Mouse (Mus musculus) midbrain, embryonic 15.5 days (tissue): ENCODE measurements at regions not wholly inside any gene's neighbourhood (a gene's known extent, or its start where the extent isn't known, plus 50 kb on each side); places are given as distances from the start of the nearest gene placed in this dataset.

ENCODE experiments used
- ATAC-seq: fragments of 200-750 bp; cut with Nextera tagmentation; replicated peaks from 2 replicates; pipeline ENCODE4 v1.8.0; 2017; ENCODE audit warnings: moderate TSS enrichment
- H3K27ac ChIP-seq: fragments of 300-500 bp; sonication (generic); 2 replicates; pipeline ENCODE4 v1.5.1; 2015; ENCODE audit warnings: mild to moderate bottlenecking, inconsistent platforms
- H3K27me3 ChIP-seq: fragments of 300-500 bp; sonication (generic); replicated peaks from 2 replicates; pipeline ENCODE4 v1.6.1; 2015; ENCODE audit warnings: inconsistent platforms
- H3K36me3 ChIP-seq: fragments of 300-500 bp; sonication (generic); replicated peaks from 2 replicates; pipeline ENCODE4 v1.6.1; 2015; ENCODE audit warnings: inconsistent platforms
- H3K4me1 ChIP-seq: fragments of 300-500 bp; sonication (generic); 2 replicates; pipeline ENCODE4 v1.6.1; 2015; ENCODE audit warnings: inconsistent platforms
- H3K4me2 ChIP-seq: fragments of 300-500 bp; sonication (generic); 2 replicates; pipeline ENCODE4 v1.6.1; 2015; ENCODE audit warnings: inconsistent platforms, mild to moderate bottlenecking, moderate library complexity
- H3K4me3 ChIP-seq: fragments of 300-500 bp; sonication (generic); 2 replicates; pipeline ENCODE4 v1.5.1; 2015; ENCODE audit warnings: mild to moderate bottlenecking, inconsistent platforms
- H3K9ac ChIP-seq: fragments of 300-500 bp; sonication (generic); 2 replicates; pipeline ENCODE4 v1.6.1; 2015; ENCODE audit warnings: mild to moderate bottlenecking, inconsistent platforms
- H3K9me3 ChIP-seq: fragments of 300-500 bp; sonication (generic); 2 replicates; pipeline ENCODE4 v1.6.1; 2016; ENCODE audit warnings: inconsistent platforms
- WGBS: fragments of 180-500 bp; shearing (Covaris S2); methylation state at CpG from one replicate; pipeline ENCODE4 v1.1.7; 2015; ENCODE audit warnings: mixed read lengths; 5-methylcytosine and 5-hydroxymethylcytosine counted together

DNA sequence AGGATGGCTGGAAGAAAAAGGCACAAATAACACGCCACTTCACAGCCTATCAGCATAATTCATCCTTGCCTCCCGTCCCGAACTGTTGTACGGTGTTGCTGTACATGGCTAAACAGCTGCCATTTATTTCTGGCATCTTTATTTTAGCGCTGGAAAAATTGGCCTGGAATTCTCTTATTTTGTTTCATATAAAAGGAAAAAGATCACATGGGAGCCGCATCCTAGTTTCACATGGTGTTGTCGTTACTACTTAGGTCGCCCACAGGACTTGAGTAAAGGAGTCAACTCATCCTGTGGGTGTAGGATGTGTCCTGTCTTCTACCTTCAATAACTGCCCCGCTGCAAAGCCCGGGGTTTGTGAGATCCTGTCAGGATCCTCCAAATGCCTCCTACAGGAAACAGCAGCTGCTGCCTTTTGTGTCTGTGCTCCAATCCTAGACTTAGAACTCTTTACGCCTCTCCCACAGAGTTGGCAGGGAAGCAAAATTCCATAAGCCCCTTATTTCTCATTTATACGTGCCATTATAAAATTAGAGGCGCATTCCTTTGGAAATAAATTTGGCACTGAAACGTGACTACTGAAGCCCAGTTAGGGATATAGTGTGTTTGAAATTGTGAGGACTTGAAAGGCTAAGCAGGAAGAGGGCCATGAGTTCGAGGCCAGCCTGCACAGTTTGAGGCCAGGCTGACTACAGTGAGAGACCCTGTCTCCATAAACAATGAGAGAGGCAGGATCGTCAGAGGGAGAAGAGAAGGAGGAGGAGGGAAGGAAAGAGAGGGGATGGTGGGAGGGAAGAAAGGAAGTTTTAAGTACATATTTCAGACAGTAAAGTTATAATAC lies 446.3 kb upstream of the Jarid2 start:
- Histone ChIP-seq H3K27me3 (no peaks in the 10 kb centered on the region), H3K4me2 (no peak overlapping the region), H3K27ac (no peak overlapping the region), H3K4me3 (no peak overlapping the region), H3K9ac (no peak overlapping the region), H3K4me1 (no peaks in the 10 kb centered on the region; the same call in 1 of the 2 replicates), H3K36me3 (no peaks in the 10 kb centered on the region), H3K9me3 (no peaks in the 10 kb centered on the region)
- WGBS = 72% methylated on average over 16 of the region's 16 CpGs
- ATAC-seq = no peak

DNA sequence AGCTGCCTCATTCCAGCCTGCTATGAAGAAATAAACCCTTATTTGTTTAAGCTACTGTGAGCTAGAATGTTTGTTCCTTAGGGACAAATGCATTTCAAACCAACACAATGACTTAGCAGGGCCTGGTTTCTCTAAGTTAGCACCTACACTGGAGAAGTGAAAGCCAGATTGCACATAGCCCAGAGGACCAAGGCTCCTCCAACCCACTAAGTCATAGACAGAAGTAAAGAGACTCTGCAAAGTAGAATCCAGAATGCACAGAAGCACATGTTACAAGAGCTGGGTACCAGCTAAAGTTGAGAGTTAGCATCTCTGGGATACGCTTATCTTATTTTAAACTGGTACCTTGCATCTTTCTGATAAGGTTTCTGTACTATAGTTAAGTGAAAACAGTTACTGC lies 443.4 kb upstream of the Jarid2 start:
- Histone ChIP-seq H3K27ac (no peak overlapping the region), H3K4me1 (no peaks in the 10 kb centered on the region), H3K9me3 (0 out of 2 replicates have a peak, but pooled peaks cover 2% of the 10 kb centered on the region), H3K4me2 (no peak overlapping the region), H3K36me3 (no peaks in the 10 kb centered on the region), H3K4me3 (no peak overlapping the region), H3K27me3 (no peaks in the 10 kb centered on the region), H3K9ac (no peak overlapping the region)
- WGBS = 100% methylated on average over 1 of the region's 1 CpGs
- no peak for ATAC-seq

DNA sequence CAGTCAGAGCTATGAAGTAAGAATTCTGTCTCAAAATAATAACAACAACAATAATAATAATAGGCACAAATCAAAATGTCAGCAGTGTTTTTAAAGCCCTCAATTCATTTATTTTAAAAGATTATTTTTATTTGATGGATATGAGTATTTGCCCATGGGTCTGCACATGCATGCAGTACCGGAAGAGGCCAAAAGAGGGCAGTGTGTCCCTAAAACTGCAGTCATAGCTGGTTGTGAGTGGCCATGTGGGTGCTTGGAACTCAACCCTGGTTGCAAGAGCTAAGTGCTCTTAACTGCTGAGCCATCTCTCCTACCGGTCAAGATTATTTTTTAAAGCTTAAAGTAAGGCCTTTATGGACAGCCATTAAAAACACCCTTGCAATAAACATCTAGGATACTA lies 439.1 kb upstream of the Jarid2 start:
- no peaks in the 10 kb centered on the region for H3K4me1 ChIP-seq
- 0 out of 2 replicates have a peak, but pooled peaks cover 2% of the 10 kb centered on the region for H3K9me3 ChIP-seq
- H3K4me2 ChIP-seq = no peak overlapping the region
- H3K27me3 ChIP-seq = no peaks in the 10 kb centered on the region
- no peaks in the 10 kb centered on the region for H3K36me3 ChIP-seq
- no peak overlapping the region for H3K27ac ChIP-seq
- H3K4me3 ChIP-seq = no peak overlapping the region
- no peak for ATAC-seq
- no peak overlapping the region for H3K9ac ChIP-seq
- 96% methylated on average over 2 of the region's 2 CpGs for WGBS

DNA sequence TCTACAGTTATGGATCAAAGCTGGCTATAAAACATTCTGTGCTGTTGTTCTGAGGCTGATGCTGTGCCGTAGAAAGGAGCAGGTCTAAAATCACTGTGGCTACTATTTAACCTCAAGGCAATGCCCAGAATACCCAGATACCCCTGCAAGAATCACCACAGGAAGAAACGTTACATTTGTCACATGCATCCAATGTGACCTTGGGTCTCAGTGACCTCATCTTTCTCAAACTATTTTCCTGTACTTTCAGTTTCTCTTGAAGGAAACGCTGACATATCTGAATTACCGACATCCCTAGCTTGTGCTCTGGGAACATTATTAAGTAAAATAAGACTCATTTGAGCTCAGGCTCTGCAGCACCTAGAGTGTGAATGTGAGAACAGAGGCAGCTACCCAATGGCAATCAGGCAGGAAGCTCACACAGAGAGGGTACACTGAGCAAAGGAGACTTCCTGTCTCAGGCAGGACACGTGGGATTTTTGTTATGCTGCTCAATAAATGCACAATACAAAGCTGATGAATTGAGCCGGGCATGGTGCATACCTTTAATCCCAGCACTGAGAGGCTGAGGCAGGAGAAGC lies 436.7 kb upstream of the Jarid2 start:
- no peaks in the 10 kb centered on the region for H3K36me3 ChIP-seq
- 83% methylated on average over 6 of the region's 6 CpGs for WGBS
- 0 out of 2 replicates have a peak, but pooled peaks cover 2% of the 10 kb centered on the region for H3K9me3 ChIP-seq
- H3K4me3 ChIP-seq = no peak overlapping the region
- H3K27ac ChIP-seq = no peak overlapping the region
- no peak overlapping the region for H3K9ac ChIP-seq
- no peak for ATAC-seq
- H3K4me2 ChIP-seq = no peak overlapping the region
- no peaks in the 10 kb centered on the region for H3K4me1 ChIP-seq
- no peaks in the 10 kb centered on the region for H3K27me3 ChIP-seq

- 75% methylated on average over 15 of the region's 15 CpGs for WGBS
- no peak overlapping the region for H3K27ac ChIP-seq
- H3K27me3 ChIP-seq = no peaks in the 10 kb centered on the region
- H3K4me3 ChIP-seq = no peak overlapping the region
- H3K9ac ChIP-seq = no peak overlapping the region
- no peak for ATAC-seq
- H3K4me1 ChIP-seq = no peaks in the 10 kb centered on the region
- H3K36me3 ChIP-seq = no peaks in the 10 kb centered on the region
- H3K9me3 ChIP-seq = 0 out of 2 replicates have a peak, but pooled peaks cover 2% of the 10 kb centered on the region
- H3K4me2 ChIP-seq = no peak overlapping the region
Observed at GRCm38 (mm10) chr13:44293736-44294416, 435.4 kb upstream of the Jarid2 start.

GRCm38 (mm10) chr13:44295621-44296020 lies 433.7 kb upstream of the Jarid2 start:
- 66% methylated on average over 10 of the region's 10 CpGs for WGBS
- no peak overlapping the region for H3K27ac ChIP-seq
- no peaks in the 10 kb centered on the region for H3K27me3 ChIP-seq
- H3K4me3 ChIP-seq = no peak overlapping the region
- ATAC-seq = no peak
- H3K9me3 ChIP-seq = 0 out of 2 replicates have a peak, but pooled peaks cover 2% of the 10 kb centered on the region
- H3K4me2 ChIP-seq = no peak overlapping the region
- H3K36me3 ChIP-seq = no peaks in the 10 kb centered on the region
- no peak overlapping the region for H3K9ac ChIP-seq
- no peaks in the 10 kb centered on the region for H3K4me1 ChIP-seq

DNA sequence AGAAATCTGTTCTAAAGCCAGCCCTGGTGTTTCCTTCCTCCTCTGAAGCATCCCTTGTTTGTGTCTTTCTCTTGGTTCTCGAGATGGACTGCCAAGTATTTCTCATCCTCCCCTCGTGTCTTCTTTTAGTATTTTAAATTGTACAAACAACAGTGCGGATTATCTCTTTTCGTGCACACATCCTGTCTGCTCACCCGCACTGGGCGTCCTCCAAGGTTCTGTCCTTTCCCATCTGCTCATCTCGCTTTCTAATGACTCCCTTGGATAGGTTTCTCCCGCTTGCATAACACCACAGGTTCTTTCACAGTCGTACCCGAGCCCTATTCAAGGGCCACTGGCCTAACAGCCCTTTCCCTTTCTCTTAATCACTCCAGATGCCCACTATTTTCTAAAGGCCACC lies 428.7 kb upstream of the Jarid2 start:
- ATAC-seq = no peak
- Histone ChIP-seq H3K4me3 (no peak overlapping the region), H3K9ac (no peak overlapping the region), H3K4me2 (no peak overlapping the region), H3K9me3 (no peaks in the 10 kb centered on the region), H3K27me3 (no peaks in the 10 kb centered on the region), H3K4me1 (no peaks in the 10 kb centered on the region), H3K27ac (no peak overlapping the region), H3K36me3 (no peaks in the 10 kb centered on the region)
- 85% methylated on average over 10 of the region's 10 CpGs for WGBS

GRCm38 (mm10) chr13:44301215-44301614 lies 428.1 kb upstream of the Jarid2 start:
- Histone ChIP-seq H3K4me1 (no peaks in the 10 kb centered on the region), H3K4me2 (no peak overlapping the region), H3K9ac (no peak overlapping the region), H3K27ac (no peak overlapping the region), H3K9me3 (no peaks in the 10 kb centered on the region), H3K36me3 (no peaks in the 10 kb centered on the region), H3K4me3 (no peak overlapping the region), H3K27me3 (no peaks in the 10 kb centered on the region)
- no peak for ATAC-seq
- WGBS = 90% methylated on average over 7 of the region's 7 CpGs

- ATAC-seq = no peak
- no peak overlapping the region for H3K9ac ChIP-seq
- H3K27ac ChIP-seq = no peak overlapping the region
- no peaks in the 10 kb centered on the region for H3K27me3 ChIP-seq
- no peaks in the 10 kb centered on the region for H3K36me3 ChIP-seq
- H3K4me1 ChIP-seq = no peaks in the 10 kb centered on the region
- WGBS = 78% methylated on average over 10 of the region's 10 CpGs
- no peaks in the 10 kb centered on the region for H3K9me3 ChIP-seq
- H3K4me2 ChIP-seq = no peak overlapping the region
- no peak overlapping the region for H3K4me3 ChIP-seq
Observed at GRCm38 (mm10) chr13:44301936-44302335, 427.3 kb upstream of the Jarid2 start.

DNA sequence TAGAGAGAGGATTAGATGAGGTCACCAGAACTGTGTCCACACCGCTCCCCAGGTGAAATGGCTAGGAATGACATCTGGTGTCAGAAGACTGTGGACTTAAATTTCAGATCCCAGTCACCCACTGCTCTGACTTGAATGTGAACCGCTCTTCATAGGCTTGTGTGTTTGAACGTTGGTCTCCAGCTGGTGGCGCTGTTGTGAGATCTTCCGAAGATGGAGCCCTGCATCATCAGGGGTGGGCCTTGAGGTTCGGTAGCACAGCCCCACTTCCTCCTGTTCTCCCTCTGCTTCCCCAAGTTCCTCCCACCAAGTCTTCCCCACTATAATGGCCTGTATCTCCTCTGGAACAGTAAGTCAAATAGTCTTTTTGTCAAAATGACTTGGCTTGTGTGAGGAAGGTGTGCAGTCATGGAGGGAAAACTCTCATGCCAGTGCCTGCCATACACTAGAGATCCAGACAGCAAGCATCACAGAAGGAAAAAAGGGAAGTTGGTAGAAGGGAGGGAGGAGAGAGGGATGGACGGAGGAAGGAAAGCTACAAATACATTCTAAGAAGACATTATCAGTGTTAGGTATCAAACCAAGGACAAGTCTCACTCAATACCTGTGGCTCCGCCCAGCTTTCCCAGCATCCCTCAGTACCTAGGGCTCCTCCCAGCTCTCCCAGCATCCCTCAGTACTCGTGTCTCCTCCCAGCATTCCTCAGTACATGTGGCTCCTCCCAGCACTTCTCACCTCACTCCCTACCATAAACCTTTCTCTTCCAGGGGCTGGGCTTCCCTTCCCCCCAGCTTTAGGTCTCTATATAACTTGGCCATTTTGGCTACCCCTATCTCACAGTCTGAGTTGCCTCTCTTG lies 423.9 kb upstream of the Jarid2 start:
- 72% methylated on average over 9 of the region's 9 CpGs for WGBS
- Histone ChIP-seq H3K36me3 (no peaks in the 10 kb centered on the region), H3K4me3 (no peak overlapping the region), H3K9me3 (no peaks in the 10 kb centered on the region), H3K4me2 (no peak overlapping the region), H3K4me1 (no peaks in the 10 kb centered on the region), H3K9ac (no peak overlapping the region), H3K27ac (no peak overlapping the region), H3K27me3 (no peaks in the 10 kb centered on the region)
- ATAC-seq = no peak

GRCm38 (mm10) chr13:44306275-44307050 lies 422.8 kb upstream of the Jarid2 start:
- Histone ChIP-seq H3K9ac (no peak overlapping the region), H3K27ac (no peak overlapping the region), H3K4me1 (no peaks in the 10 kb centered on the region), H3K27me3 (no peaks in the 10 kb centered on the region), H3K9me3 (no peaks in the 10 kb centered on the region), H3K4me2 (no peak overlapping the region), H3K36me3 (no peaks in the 10 kb centered on the region), H3K4me3 (no peak overlapping the region)
- 88% methylated on average over 15 of the region's 15 CpGs for WGBS
- ATAC-seq = no peak
